Mouse (Mus musculus): Measurements from ENCODE around the gene Sestd1. TPM values are rescaled to one million over a fixed set of nuclear protein-coding genes. Genes with fewer than 3 reads are reported as not detected.

The Sestd1 gene
- total RNA-seq, 4 experiments from 2014 or later, result 8.5 to 12.6 (median 10.5) TPM

- no peak for DNase-seq (ENCODE audit: low spot score in 2 of 2)
Observed at GRCm38 (mm10) chr2:77143536-77143935, 136.9 kb downstream of the Sestd1 start.

GRCm38 (mm10) chr2:77138879-77139278 is 141.5 kb downstream of the Sestd1 start:
- DNase-seq (ENCODE audit: low spot score in 2 of 2), result no peak

GRCm38 (mm10) chr2:77134906-77135305 is 145.5 kb downstream of the Sestd1 start:
- no peak for DNase-seq (ENCODE audit: low spot score in 2 of 2)

- DNase-seq (ENCODE audit: low spot score in 2 of 2), result no peak
Observed at GRCm38 (mm10) chr2:77133407-77133806, 147.0 kb downstream of the Sestd1 start.

Other genes starting within 250 kb of the Sestd1 start
- 1 to 10 TPM; 3.6 to 9.2 (median 6.0) TPM for gene Ccdc141, start 110.0 kb downstream of the Sestd1 start, total RNA-seq (2022)